Mouse (Mus musculus) embryonic facial prominence, embryonic 11.5 days (tissue): ENCODE measurements around the gene Mmp28. TPM values are rescaled to one million over a fixed set of nuclear protein-coding genes. Genes with fewer than 3 reads are reported as not detected.

Source experiments
- ATAC-seq: fragments of 200-750 bp; cut with Nextera tagmentation; replicated peaks from 2 replicates; pipeline ENCODE4 v1.8.0; 2017; ENCODE audit warnings: low read depth; ENCODE audit not compliant: insufficient number of reproducible peaks, low FRiP score, low TSS enrichment
- DNase-seq: peaks from one replicate; pipeline ENCODE4 v3.0.0-alpha.2; 2015; ENCODE audit warnings: low spot score
- H3K27ac ChIP-seq: fragments of 300-500 bp; sonication (generic); replicated peaks from 2 replicates; pipeline ENCODE4 v1.5.1; 2014; ENCODE audit warnings: mild to moderate bottlenecking, low read depth, low read length, control low read depth
- H3K27me3 ChIP-seq: fragments of 300-500 bp; sonication (generic); 2 replicates; pipeline ENCODE4 v1.6.1; 2014; ENCODE audit warnings: mild to moderate bottlenecking, low read length, moderate library complexity, mixed read lengths; ENCODE audit not compliant: control insufficient read depth, insufficient read depth
- H3K36me3 ChIP-seq: fragments of 300-500 bp; sonication (generic); replicated peaks from 2 replicates; pipeline ENCODE4 v1.6.1; 2014; ENCODE audit warnings: low read depth, mild to moderate bottlenecking, low read length, moderate library complexity, mixed read lengths; ENCODE audit not compliant: control insufficient read depth, insufficient read depth
- H3K4me1 ChIP-seq: fragments of 300-500 bp; sonication (generic); 2 replicates; pipeline ENCODE4 v1.6.1; 2014; ENCODE audit warnings: low read length, mixed read lengths; ENCODE audit not compliant: control insufficient read depth, insufficient read depth
- H3K4me2 ChIP-seq: fragments of 300-500 bp; sonication (generic); 2 replicates; pipeline ENCODE4 v1.6.1; 2014; ENCODE audit warnings: low read depth, mild to moderate bottlenecking, control low read depth, low read length, moderate library complexity
- H3K4me3 ChIP-seq: fragments of 300-500 bp; sonication (generic); 2 replicates; pipeline ENCODE4 v1.5.1; 2014; ENCODE audit warnings: low read depth, low read length, control low read depth
- H3K9ac ChIP-seq: fragments of 300-500 bp; sonication (generic); replicated peaks from 2 replicates; pipeline ENCODE4 v1.6.1; 2014; ENCODE audit warnings: mild to moderate bottlenecking, control low read depth, low read length
- H3K9me3 ChIP-seq: fragments of 300-500 bp; sonication (generic); replicated peaks from 2 replicates; pipeline ENCODE4 v1.6.1; 2016; ENCODE audit warnings: mild to moderate bottlenecking, low read length, inconsistent platforms, mixed read lengths; ENCODE audit not compliant: control insufficient read depth
- WGBS: fragments of 180-500 bp; shearing (Covaris S2); extraction: QIAGEN DNeasy Blood & Tissue Kit; methylation state at CpG from one replicate; pipeline ENCODE4 v1.1.7; 2014; 5-methylcytosine and 5-hydroxymethylcytosine counted together
- polyA plus RNA-seq: library from polyadenylated mRNA; unstranded; fragments of >200 nt; fragmentation: Nextera tagmentation; extraction: Ambion mirVana; gene quantifications from 2 replicates; pipeline ENCODE4 v1.2.1, GENCODE M21; 2014

Mmp28 gene
- polyA plus RNA-seq, 1 experiment from 2014 or later = 3.2 TPM

DNA sequence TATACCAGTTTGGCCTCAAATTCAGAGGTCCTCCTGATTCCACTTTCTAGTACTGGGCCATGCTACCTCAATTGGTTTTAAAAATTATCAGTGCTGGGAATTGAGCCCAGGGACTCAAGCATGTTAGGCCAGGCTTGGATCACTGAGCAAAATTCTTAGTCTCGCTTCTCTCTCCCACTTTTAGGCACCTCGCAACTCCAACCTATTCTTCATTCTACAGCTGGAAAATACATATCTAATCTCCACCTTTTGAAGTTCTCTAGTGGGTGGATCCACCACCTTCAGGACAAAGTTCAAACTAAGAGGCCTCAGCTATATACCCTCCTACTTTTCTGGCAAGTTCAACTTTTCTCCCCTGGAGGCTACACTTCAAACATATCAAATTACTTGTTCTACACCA lies 8.9 kb upstream of the Mmp28 start:
- 77% methylated on average over 2 of the region's 2 CpGs for WGBS

GRCm38 (mm10) chr11:83468765-83469164 lies 5.9 kb upstream of the Mmp28 start:
- WGBS = 91% methylated on average over 3 of the region's 3 CpGs
- H3K36me3 ChIP-seq = no peaks in the 10 kb centered on the region
- ATAC-seq = no peak

More for the DNA sequence above, 8.9 kb upstream of the Mmp28 start:
- Histone ChIP-seq H3K4me1 (no peaks in the 10 kb centered on the region), H3K27me3 (no peaks in the 10 kb centered on the region), H3K9ac (no peak overlapping the region; the same call in 1 of the 2 replicates), H3K36me3 (no peaks in the 10 kb centered on the region), H3K4me3 (no peak overlapping the region), H3K4me2 (no peak overlapping the region), H3K9me3 (no peaks in the 10 kb centered on the region), H3K27ac (no peak overlapping the region)
- DNase-seq (no peak), ATAC-seq (no peak)

DNA sequence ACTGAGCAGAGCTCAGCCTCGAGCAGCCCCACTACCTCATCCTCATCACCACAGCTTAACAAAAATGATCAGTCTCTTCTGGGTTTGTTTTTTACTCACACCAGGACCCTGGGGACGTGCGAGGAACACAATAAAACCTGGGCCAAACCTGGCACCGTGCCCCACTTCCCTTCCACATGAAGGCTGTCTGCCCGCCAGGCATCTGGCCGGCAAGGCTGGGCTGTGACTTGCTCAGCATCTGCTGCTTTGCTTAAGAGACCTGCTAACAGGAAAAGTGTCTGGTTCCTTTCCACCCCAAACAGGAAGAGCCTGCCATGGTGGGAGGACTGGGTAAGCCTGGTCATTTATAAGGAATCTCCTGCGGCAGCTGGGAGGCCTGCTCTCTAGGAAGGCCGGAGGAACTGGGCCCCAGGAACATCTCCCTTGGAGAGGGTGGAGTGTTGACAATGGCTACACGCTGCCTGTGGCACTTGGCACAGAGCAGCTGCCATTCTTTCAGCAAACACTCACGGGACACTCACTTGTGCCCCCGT lies 4.3 kb upstream of the Mmp28 start:
- 71% methylated on average over 11 of the region's 11 CpGs for WGBS
- H3K9ac ChIP-seq = no peak overlapping the region
- DNase-seq (no peak), ATAC-seq (no peak)
- H3K4me1 ChIP-seq = no peaks in the 10 kb centered on the region
- no peaks in the 10 kb centered on the region for H3K36me3 ChIP-seq
- H3K27me3 ChIP-seq = peaks cover 6% of the 10 kb centered on the region; the same call in 1 of the 2 replicates
- no peak overlapping the region for H3K4me3 ChIP-seq
- H3K4me2 ChIP-seq = no peak overlapping the region
- no peak overlapping the region for H3K27ac ChIP-seq
- no peaks in the 10 kb centered on the region for H3K9me3 ChIP-seq

More at GRCm38 (mm10) chr11:83468765-83469164, 5.9 kb upstream of the Mmp28 start:
- no peak overlapping the region for H3K9ac ChIP-seq
- no peaks in the 10 kb centered on the region for H3K9me3 ChIP-seq
- H3K4me2 ChIP-seq = no peak overlapping the region
- no peak overlapping the region for H3K4me3 ChIP-seq
- H3K27ac ChIP-seq = no peak overlapping the region
- H3K4me1 ChIP-seq = no peaks in the 10 kb centered on the region
- no peak for DNase-seq
- no peaks in the 10 kb centered on the region for H3K27me3 ChIP-seq

DNA sequence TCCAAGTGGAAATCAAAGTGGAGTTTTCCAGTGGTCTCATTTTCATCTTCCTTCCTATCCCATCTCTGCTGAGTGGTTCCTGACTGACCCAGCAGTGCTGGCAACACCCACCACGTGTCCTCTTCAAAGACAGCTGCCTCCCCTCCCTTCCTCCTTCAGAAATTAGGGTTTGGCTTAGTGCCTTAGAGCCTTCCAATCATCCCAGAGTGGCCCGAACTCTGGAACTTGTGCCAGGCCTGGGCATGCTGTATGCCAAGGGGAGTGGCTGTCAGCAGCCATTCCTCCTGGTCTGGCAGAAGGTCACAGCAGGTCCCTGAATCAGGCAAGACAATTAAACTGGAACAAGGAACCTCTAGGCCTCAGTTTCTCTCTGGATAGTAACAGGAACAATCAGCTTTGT lies 3.1 kb upstream of the Mmp28 start:
- H3K27me3 ChIP-seq = peaks cover 7% of the 10 kb centered on the region

GRCm38 (mm10) chr11:83461462-83462027 lies 1.3 kb downstream of the Mmp28 start:
- Histone ChIP-seq H3K36me3 (no peaks in the 10 kb centered on the region), H3K9me3 (no peaks in the 10 kb centered on the region), H3K4me1 (no peaks in the 10 kb centered on the region), H3K4me3 (no peak overlapping the region), H3K27me3 (peaks cover 7% of the 10 kb centered on the region), H3K9ac (no peak overlapping the region), H3K27ac (no peak overlapping the region), H3K4me2 (no peak overlapping the region)
- DNase-seq = no peak
- ATAC-seq = no peak
- 67% methylated on average over 10 of the region's 10 CpGs for WGBS

More for the DNA sequence above, 3.1 kb upstream of the Mmp28 start:
- no peak overlapping the region for H3K9ac ChIP-seq
- no peak overlapping the region for H3K4me3 ChIP-seq
- no peak for ATAC-seq
- DNase-seq = no peak
- no peaks in the 10 kb centered on the region for H3K4me1 ChIP-seq
- no peaks in the 10 kb centered on the region for H3K9me3 ChIP-seq
- no peaks in the 10 kb centered on the region for H3K36me3 ChIP-seq
- WGBS = 37% methylated on average over 2 of the region's 2 CpGs
- no peak overlapping the region for H3K4me2 ChIP-seq
- H3K27ac ChIP-seq = no peak overlapping the region

DNA sequence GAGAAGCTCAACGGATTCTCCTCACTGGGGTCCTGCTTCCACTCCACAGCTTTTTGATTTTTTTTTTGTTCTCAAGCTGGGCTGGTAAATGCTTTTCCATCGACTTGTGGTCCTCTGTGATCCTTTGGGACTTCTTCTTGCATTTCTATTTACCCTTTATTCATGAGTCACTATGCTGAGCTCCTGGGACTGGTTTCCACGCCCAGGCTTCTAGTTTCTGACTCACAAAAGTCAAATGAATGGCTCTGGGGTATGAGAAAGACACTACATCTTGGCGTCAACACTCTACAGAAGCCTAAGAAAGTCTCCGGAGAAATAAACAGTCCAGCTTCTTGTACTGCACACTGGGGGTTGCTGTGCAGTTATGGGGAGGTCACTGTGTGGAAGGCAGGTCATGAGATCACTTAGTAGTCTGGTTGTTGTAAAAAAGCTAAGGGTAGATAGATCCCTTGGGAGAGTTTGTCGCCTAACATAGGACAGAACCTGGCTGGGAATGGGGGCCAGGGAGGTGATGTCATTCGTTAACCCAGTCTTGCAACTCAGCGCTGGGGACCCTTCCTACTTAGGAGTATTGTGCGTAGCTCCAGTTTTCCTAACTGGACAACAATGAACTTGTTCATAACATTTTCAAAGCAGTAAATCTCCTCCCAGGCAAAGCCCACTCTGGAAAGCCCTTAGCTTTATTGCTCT lies 4.8 kb downstream of the Mmp28 start:
- 0 out of 2 replicates have a peak overlapping the region, but pooled peaks have one; percentile 13 for H3K27ac ChIP-seq
- H3K27me3 ChIP-seq = peaks cover 4% of the 10 kb centered on the region
- DNase-seq (no peak), ATAC-seq (no peak)
- H3K4me3 ChIP-seq = no peak overlapping the region
- no peaks in the 10 kb centered on the region for H3K9me3 ChIP-seq
- no peak overlapping the region for H3K9ac ChIP-seq
- H3K36me3 ChIP-seq = no peaks in the 10 kb centered on the region
- no peak overlapping the region for H3K4me2 ChIP-seq
- 60% methylated on average over 9 of the region's 9 CpGs for WGBS
- no peaks in the 10 kb centered on the region for H3K4me1 ChIP-seq

DNA sequence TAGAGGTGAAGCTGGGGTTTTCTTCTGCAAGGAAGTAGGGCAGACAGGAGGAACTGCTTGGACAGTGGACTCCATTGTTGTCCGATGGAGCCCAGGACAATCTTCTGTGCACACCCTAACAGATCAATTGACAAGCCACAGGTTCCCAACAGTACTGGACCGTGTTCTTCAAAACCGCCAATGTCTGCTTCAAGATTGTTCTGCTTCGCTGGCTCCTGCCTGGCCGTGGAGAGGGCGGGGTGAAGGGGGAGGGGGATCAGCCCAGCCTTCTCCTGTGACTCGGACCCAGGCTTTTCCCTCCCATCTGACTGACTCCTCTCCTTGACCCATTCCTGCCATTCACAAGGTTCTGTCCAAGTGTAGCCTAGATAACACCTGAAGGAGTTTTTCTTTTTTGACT lies 5.6 kb downstream of the Mmp28 start:
- peaks cover 2% of the 10 kb centered on the region for H3K27me3 ChIP-seq

GRCm38 (mm10) chr11:83455608-83456007 lies 7.3 kb downstream of the Mmp28 start:
- H3K36me3 ChIP-seq = no peaks in the 10 kb centered on the region
- no peak overlapping the region for H3K9ac ChIP-seq
- H3K4me2 ChIP-seq = no peak overlapping the region
- H3K4me3 ChIP-seq = no peak overlapping the region
- WGBS = 81% methylated on average over 3 of the region's 3 CpGs
- ATAC-seq (no peak), DNase-seq (no peak)
- H3K27me3 ChIP-seq = no peaks in the 10 kb centered on the region
- H3K27ac ChIP-seq = no peak overlapping the region
- H3K4me1 ChIP-seq = no peaks in the 10 kb centered on the region
- H3K9me3 ChIP-seq = no peaks in the 10 kb centered on the region

More for the DNA sequence above, 5.6 kb downstream of the Mmp28 start:
- Histone ChIP-seq H3K9me3 (no peaks in the 10 kb centered on the region), H3K4me1 (no peaks in the 10 kb centered on the region), H3K4me2 (no peak overlapping the region), H3K4me3 (no peak overlapping the region), H3K9ac (no peak overlapping the region), H3K27ac (no peak overlapping the region), H3K36me3 (no peaks in the 10 kb centered on the region)
- DNase-seq = no peak
- 29% methylated on average over 7 of the region's 7 CpGs for WGBS
- ATAC-seq = no peak
